Mouse (Mus musculus) heart, adult 2 months (tissue): Measurements from ENCODE around the gene Alg11. TPM values are rescaled to one million over a fixed set of nuclear protein-coding genes. Genes with fewer than 3 reads are reported as not detected.

Source experiments
- DNase-seq, 2 experiments: peaks; one replicate each; pipeline ENCODE4 v3.0.0; 2021
- H3K27ac ChIP-seq: fragments of 200-600 bp; 2 replicates; pipeline ENCODE4 v1.8.1; 2022
- H3K27me3 ChIP-seq: fragments of 200-500 bp; 2 replicates; pipeline ENCODE4 v1.6.1; 2012; ENCODE audit warnings: mild to moderate bottlenecking, low read length, inconsistent platforms, mixed read lengths; ENCODE audit not compliant: control insufficient read depth, insufficient read depth
- H3K36me3 ChIP-seq: fragments of 200-500 bp; 2 replicates; pipeline ENCODE4 v1.6.1; 2012; ENCODE audit warnings: low read length, inconsistent platforms; ENCODE audit not compliant: control insufficient read depth, insufficient read depth
- H3K4me1 ChIP-seq: fragments of 200-500 bp; 2 replicates; pipeline ENCODE4 v1.6.1; 2011; ENCODE audit warnings: low read length; ENCODE audit not compliant: control insufficient read depth, insufficient read depth
- H3K4me3 ChIP-seq: fragments of 200-600 bp; 2 replicates; pipeline ENCODE4 v1.8.1; 2022
- H3K79me2 ChIP-seq: fragments of 200-500 bp; replicated peaks from 2 replicates; pipeline ENCODE4 v1.6.1; 2012; ENCODE audit warnings: mild to moderate bottlenecking, inconsistent platforms, low read length, moderate library complexity, mixed read lengths; ENCODE audit not compliant: control insufficient read depth, insufficient read depth
- H3K9ac ChIP-seq: fragments of 200-500 bp; 2 replicates; pipeline ENCODE4 v1.6.1; 2012; ENCODE audit warnings: low read depth, mild to moderate bottlenecking, control low read depth, inconsistent platforms, low read length, mixed read lengths
- CTCF ChIP-seq: fragments of 200-600 bp; IDR thresholded peaks from 2 replicates; pipeline ENCODE4 v1.8.1; 2022; ENCODE audit warnings: antibody characterized with exemption, mild to moderate bottlenecking, moderate library complexity
- EP300 ChIP-seq: fragments of 200-500 bp; IDR thresholded peaks from 2 replicates; pipeline ENCODE4 v1.6.1; 2011; ENCODE audit warnings: low read depth, low read length, control low read depth; ENCODE audit not compliant: insufficient read depth
- POLR2A ChIP-seq: fragments of 200-500 bp; IDR thresholded peaks from 2 replicates; pipeline ENCODE4 v1.6.1; 2011; ENCODE audit warnings: mild to moderate bottlenecking, low read depth, low read length, control low read depth; ENCODE audit not compliant: insufficient read depth
- WGBS: fragments of 180-500 bp; shearing (Covaris S2); methylation state at CpG from one replicate; pipeline ENCODE4 v1.1.7; 2018; 5-methylcytosine and 5-hydroxymethylcytosine counted together
- intact Hi-C: fragments of 180-260 bp; cut with DNase I; formaldehyde crosslinking; loops from one replicate; pipeline ENCODE4 v1.15.1; 2025
- polyA plus RNA-seq: library from polyadenylated mRNA; depleted of rRNA; stranded (reverse); fragments of >200 nt; gene quantifications from 2 replicates; pipeline ENCODE4 v1.2.3, GENCODE M21; 2012
- total RNA-seq, 2 experiments: library from RNA; stranded (reverse); gene quantifications; 2 replicates each; pipeline ENCODE4 v1.2.3; 2021

Gene Alg11
- total and polyA plus RNA-seq, 3 experiments, result 3.3 to 8.1 (median 7.7) TPM

- no peak for TF ChIP-seq POLR2A
- TF ChIP-seq CTCF, result no peak
- no peak for TF ChIP-seq EP300
- DNase-seq, result no peak
- Histone ChIP-seq H3K9ac (no peak overlapping the region), H3K4me3 (no peak overlapping the region), H3K27ac (no peak overlapping the region), H3K36me3 (peaks cover 2% of the 10 kb centered on the region; the same call in 1 of the 2 replicates), H3K27me3 (no peaks in the 10 kb centered on the region; the same call in 1 of the 2 replicates), H3K79me2 (no peaks in the 10 kb centered on the region), H3K4me1 (no peaks in the 10 kb centered on the region)
- intact Hi-C loops, result loop anchor here (5.0 kb wide), 1 partner anchor 125 kb away; no protein-coding TSS in a partner anchor
- WGBS, result 75% methylated on average over 3 of the region's 3 CpGs
Measured at GRCm38 (mm10) chr8:22056850-22057249, 3.7 kb upstream of the Alg11 start.

DNA sequence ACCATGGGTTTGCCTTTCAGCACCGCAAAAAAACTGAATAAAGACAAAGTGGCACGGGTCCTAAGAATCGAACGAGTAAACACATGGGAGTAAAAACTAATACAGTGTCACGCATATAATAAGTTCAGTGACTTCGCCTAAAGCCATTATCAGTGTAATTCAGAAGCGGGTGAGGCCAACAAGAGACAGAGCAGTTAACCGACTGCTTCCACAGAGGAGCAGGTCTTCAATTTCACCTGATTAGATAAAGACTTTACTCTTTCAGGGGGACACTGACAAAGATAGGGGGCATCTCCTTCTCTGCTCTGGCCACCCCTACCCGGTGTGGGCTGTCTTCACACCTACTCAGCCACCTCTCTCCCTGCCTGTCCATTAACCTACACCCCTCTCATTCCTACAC is 2.2 kb upstream of the Alg11 start:
- H3K27ac ChIP-seq, result no peak overlapping the region
- 65% methylated on average over 9 of the region's 9 CpGs for WGBS
- intact Hi-C loops, result loop anchor here (5.0 kb wide), 1 partner anchor 124 kb away; no protein-coding TSS in a partner anchor

GRCm38 (mm10) chr8:22059153-22059738 is 1.3 kb upstream of the Alg11 start:
- no peak overlapping the region for H3K27ac ChIP-seq
- H3K79me2 ChIP-seq, result no peaks in the 10 kb centered on the region
- H3K9ac ChIP-seq, result no peak overlapping the region
- H3K4me1 ChIP-seq, result no peaks in the 10 kb centered on the region
- intact Hi-C loops, result loop anchor here (5.0 kb wide), 1 partner anchor 123 kb away; no protein-coding TSS in a partner anchor
- TF ChIP-seq EP300, result no peak
- peak overlapping the region; percentile 86 for H3K4me3 ChIP-seq
- DNase-seq, result no peak
- 49% methylated on average over 11 of the region's 11 CpGs for WGBS
- H3K36me3 ChIP-seq, result peaks cover 2% of the 10 kb centered on the region
- H3K27me3 ChIP-seq, result no peaks in the 10 kb centered on the region; the same call in 1 of the 2 replicates

More for the DNA sequence above, 2.2 kb upstream of the Alg11 start:
- no peaks in the 10 kb centered on the region for H3K4me1 ChIP-seq
- no peak overlapping the region for H3K9ac ChIP-seq
- no peaks in the 10 kb centered on the region; the same call in 1 of the 2 replicates for H3K27me3 ChIP-seq
- no peak for TF ChIP-seq POLR2A
- TF ChIP-seq CTCF, result no peak
- TF ChIP-seq EP300, result no peak
- H3K79me2 ChIP-seq, result no peaks in the 10 kb centered on the region
- peaks cover 2% of the 10 kb centered on the region for H3K36me3 ChIP-seq
- DNase-seq, result no peak
- H3K4me3 ChIP-seq, result no peak overlapping the region

- H3K27me3 ChIP-seq, result no peaks in the 10 kb centered on the region; the same call in 1 of the 2 replicates
- no peaks in the 10 kb centered on the region for H3K79me2 ChIP-seq
- H3K9ac ChIP-seq, result peak within 1 kb of the TSS; percentile 58
- WGBS, result 1% methylated on average over 44 of the region's 46 CpGs
- H3K4me1 ChIP-seq, result no peaks in the 10 kb centered on the region
- TF ChIP-seq CTCF (peak; percentile 19; the same call in 1 of the 2 replicates), POLR2A (no peak)
- intact Hi-C loops, result loop anchor here (5.0 kb wide), 2 partner anchors 107 to 122 kb away; partner anchors contain the start of gene Nek3
- no peak for DNase-seq
- peak within 1 kb of the TSS; percentile 86 for H3K4me3 ChIP-seq
- peaks cover 2% of the 10 kb centered on the region for H3K36me3 ChIP-seq
- peak within 1 kb of the TSS; percentile 24 for H3K27ac ChIP-seq
Measured at GRCm38 (mm10) chr8:22059821-22060445, 588 bp upstream of the Alg11 start, which contains the start of gene Atp7b. Atp7b (minus strand) TSS chr8:22060305.

- 2% methylated on average over 3 of the region's 3 CpGs for WGBS
- Histone ChIP-seq H3K27ac (peak overlapping the region; percentile 24; the same call in 1 of the 2 replicates), H3K4me1 (no peaks in the 10 kb centered on the region), H3K79me2 (no peaks in the 10 kb centered on the region), H3K27me3 (no peaks in the 10 kb centered on the region; the same call in 1 of the 2 replicates), H3K36me3 (peaks cover 2% of the 10 kb centered on the region), H3K4me3 (peak overlapping the region; percentile 86), H3K9ac (no peak overlapping the region)
- DNase-seq, result no peak
- intact Hi-C loops, result loop anchor here (5.0 kb wide), 1 partner anchor 106 kb away; the partner anchor contains the start of gene Nek3
- no peak for TF ChIP-seq POLR2A
- TF ChIP-seq CTCF, result no peak
- TF ChIP-seq EP300, result no peak
Measured at GRCm38 (mm10) chr8:22061126-22061525, 605 bp downstream of the Alg11 start.
